Mouse (Mus musculus) frontal cortex, adult 2 months (tissue): ENCODE measurements around the gene Kmt2a. TPM values are rescaled to one million over a fixed set of nuclear protein-coding genes. Genes with fewer than 3 reads are reported as not detected.
"Not testable (repeated sequence)": the region's sequence is repeated elsewhere in the genome, so short reads cannot be mapped to it uniquely, and the experiment has no call there.

Experiments
- DNase-seq, 2 experiments: peaks; one replicate each; pipeline ENCODE4 v3.0.0; 2022; ENCODE audit warnings: low spot score in 1 of 2; ENCODE audit errors: extremely low spot score in 1 of 2
- polyA plus RNA-seq: library from polyadenylated mRNA; depleted of rRNA; stranded (reverse); fragments of >200 nt; gene quantifications from 2 replicates; pipeline ENCODE4 v1.2.3, GENCODE M21; 2012

Gene Kmt2a
- polyA plus RNA-seq, 1 experiment: 32.5 TPM

DNA sequence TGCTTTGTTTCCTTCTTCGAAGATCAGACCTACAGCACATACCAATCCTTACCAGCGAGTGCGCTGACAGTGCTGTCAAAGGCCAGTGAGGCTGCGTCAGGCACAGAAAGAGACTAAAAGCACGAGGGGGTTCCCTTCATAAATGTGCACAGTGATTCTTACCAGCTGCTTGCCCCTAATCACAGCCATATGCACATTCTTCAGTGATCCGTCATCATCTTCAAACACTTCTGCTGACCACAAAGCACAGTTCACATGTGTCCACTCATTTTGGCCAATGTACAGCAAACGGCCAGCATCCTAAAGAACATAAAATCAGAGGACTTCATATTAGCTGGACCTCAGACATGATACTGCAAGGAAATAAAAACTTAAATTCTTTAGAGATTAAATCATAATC lies 54.4 kb downstream of the Kmt2a start:
- DNase-seq: no peak

- no peak for DNase-seq
These were observed 60.9 kb downstream of the Kmt2a start for GRCm38 (mm10) chr9:44819920-44820827.

GRCm38 (mm10) chr9:44817522-44817921 lies 63.6 kb downstream of the Kmt2a start:
- no peak for DNase-seq

GRCm38 (mm10) chr9:44814179-44814578 lies 66.9 kb downstream of the Kmt2a start:
- DNase-seq: no peak

- DNase-seq: peak in 1 of 2 experiments; percentile 19
These were observed 70.8 kb downstream of the Kmt2a start for GRCm38 (mm10) chr9:44810316-44810715.

DNA sequence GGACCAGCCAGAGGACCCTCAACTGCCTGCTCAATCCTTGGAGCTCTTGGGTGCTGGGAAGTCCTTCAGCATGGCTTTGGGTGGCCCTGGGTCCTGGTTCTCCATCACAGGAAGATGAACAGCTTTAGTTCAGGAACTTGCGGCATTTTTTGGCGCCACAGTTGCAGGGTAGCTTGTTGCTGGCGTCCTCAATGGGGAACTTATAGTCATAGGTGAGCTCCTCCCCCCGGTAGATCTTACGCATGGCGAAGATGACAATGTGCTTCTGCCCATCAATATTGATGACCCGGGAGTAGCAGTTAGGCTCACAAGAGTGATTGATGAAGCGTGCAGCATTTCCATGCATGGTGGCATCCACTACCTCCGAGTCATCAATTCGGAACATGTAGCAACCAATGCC lies 73.3 kb downstream of the Kmt2a start:
- DNase-seq: no peak

DNA sequence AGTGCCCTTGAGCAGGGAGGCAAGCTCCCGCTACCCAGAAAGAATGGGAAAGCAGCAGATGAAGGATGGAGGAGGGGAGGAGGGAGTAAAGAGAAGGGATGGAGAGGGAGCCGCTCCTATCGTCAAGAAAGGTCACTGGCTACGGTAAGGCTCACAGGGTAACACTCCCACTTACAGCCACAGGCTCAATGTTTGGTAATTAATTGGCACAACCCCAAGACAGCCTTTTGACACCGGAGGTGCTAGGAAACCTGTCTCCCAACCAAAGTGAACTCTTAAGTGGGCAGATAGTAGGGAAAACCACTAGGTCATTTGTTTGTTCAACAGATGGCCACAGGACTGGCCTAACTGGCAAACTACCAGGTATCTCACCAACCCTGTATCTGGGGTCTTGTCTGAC lies 74.0 kb downstream of the Kmt2a start:
- DNase-seq: no peak

DNA sequence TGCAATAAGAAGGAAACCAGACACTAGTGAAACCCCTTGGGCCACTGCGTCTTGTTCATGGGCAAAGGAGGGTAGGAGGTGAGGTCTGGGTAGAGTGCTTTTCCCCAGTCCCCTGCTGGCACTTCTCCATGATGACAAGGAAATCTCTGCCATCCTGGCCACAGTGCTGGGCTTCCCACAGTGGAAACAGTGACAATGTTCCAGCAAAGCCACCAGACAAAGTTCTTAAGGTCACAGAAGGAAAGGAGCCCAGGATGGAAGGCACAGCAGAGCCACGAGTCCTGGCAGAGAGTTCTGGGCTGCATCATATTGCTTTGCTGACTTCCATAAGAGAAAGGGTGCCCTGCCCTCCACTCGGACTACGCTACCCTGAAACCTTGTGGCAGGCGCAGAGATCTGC lies 75.6 kb downstream of the Kmt2a start:
- DNase-seq: no peak

- no peak for DNase-seq
These were observed 76.4 kb downstream of the Kmt2a start for GRCm38 (mm10) chr9:44804678-44805077.

DNA sequence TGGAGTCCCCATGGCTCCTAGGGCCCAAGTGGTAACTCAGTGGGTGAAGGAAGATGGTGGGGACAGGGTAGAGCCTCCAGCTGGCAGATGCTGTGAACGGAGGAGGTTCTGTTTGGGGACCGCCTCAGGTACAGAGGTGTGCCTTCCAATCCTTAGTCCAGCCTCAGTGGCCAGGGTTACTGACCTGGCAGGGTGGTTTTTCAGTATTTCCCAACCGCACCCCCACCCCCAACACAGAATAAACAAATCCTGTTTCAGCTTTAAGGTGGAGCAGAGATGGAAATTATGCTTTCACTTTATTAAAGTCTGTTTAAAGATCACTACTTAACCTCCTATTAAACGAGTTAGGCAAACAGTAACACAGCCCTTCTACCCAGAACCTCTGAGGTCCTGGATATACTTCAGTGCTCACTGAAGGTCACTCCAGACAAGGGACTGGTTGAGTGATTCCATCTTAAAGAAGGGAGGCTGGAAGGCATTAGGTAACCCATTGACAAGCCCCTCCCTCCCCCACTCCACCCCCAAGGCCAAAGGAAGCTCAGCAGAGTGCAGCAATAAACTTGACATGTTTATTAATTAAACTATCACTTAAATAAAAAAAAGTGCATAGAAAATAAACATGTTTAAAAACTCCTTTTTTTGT lies 78.2 kb downstream of the Kmt2a start, which contains the start of gene Ttc36:
TSS of gene Ttc36 (minus strand) at position 265 of the 643 bp plus-strand sequence.
- DNase-seq: no peak

- no peak for DNase-seq
These were observed 79.4 kb downstream of the Kmt2a start for GRCm38 (mm10) chr9:44801669-44802068.

DNA sequence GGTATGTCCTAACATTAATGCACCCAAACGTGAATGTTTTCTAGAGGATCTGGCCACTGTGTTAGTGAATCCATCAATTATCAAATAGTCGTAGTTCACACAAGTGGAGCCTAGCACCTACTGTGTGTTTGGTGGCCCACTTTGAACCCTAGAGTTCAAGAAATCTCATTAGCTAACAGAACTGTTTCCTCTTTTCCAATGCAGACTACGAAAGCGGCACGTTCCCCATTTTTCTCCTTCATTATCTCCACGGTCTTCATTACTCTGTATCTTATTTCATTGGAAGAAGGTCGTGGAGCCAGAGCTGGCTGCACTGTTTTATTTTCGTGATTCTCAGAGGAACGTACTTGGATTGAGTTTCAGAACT lies 81.2 kb downstream of the Kmt2a start:
- no peak for DNase-seq

- DNase-seq: peak; percentile 78 to 91
These were observed 81.8 kb downstream of the Kmt2a start, which contains the start of gene Tmem25 for GRCm38 (mm10) chr9:44799102-44799957. Gene Tmem25, minus strand, starts transcription at chr9:44799307.

DNA sequence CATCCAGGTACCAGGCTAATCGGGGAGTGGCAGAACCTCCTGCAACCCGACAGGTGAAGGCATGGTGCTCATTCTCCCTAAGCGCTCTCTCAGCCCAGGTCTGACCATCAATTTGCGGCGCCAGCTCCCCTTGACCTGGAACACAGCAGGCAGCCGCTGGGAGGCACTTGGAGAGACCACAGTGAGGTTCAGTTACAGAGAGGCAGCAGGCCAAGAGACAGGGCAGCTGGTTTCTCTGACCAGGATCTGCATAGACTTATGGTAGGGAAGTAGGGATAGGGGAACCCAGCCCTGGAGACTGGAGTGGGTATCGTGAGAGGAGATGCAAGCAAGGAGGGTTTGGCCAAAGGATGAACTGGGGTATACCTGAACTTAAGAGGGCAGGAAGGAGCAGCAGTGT lies 82.8 kb downstream of the Kmt2a start:
- no peak for DNase-seq

GRCm38 (mm10) chr9:44792842-44793241 lies 88.3 kb downstream of the Kmt2a start:
- DNase-seq: no peak

DNA sequence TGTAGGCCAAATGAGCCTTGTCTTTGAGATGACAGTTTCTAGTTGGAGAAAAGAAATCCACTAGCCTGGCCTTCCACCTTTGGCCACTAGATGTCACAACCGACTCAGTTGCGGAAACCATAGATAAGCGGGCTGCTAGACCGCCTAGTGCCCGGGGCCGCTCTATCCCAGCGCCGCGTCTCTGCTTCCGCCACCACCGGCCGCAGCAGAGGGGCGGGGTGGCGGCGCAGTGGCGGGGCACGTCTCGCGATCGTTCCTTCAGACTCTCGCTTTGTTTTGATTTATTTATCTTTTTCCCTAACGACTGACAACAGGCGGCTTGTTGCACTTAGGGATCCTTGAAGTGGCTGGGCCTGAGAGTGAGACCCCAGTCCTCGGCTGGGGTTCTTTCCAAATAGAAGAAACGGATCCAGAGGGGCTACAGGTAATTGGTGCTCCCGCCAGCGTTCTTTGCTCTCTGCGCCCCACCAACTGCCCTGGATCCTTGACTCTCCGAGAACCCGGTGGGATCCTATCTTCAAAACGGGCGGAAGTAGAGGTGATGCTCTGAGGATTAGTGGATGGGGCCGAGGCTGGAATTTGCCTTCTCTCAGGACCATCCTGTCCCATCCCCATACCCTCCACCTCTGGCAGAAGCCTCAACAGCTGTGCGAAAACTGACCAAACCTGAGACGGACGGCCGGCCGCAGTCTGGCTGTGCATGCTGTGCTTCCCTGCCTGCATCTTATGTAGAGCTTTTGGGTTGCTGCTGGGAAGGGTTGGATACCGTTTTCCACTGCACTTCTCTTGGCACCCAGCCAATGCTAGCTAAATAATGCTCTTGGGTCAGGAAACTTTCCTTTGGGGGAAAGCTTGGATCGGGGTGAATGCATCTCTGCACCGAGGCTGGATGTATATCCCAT lies 108.1 kb downstream of the Kmt2a start:
- peak; percentile 89 to 97 for DNase-seq

DNA sequence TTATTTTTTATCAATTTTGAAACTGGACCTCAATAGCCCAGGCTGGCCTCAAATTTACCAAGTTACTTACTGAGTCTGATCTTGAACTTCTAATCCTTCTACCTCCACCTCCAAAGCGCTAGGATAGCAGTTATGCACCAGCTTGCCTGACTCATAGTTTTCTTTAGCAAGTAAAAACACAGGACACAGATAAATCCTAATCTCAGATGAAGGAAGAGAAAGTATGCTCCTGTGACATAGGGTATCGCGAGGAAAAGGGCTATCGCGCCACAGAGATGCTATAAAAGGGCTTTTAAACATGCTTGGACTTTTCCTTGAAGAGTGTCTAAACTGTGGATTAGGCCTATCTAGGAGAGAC lies 108.7 kb downstream of the Kmt2a start:
- no peak for DNase-seq

GRCm38 (mm10) chr9:44771376-44771775 lies 109.7 kb downstream of the Kmt2a start:
- DNase-seq: no peak

GRCm38 (mm10) chr9:44768029-44768394 lies 113.1 kb downstream of the Kmt2a start:
- not testable (repeated sequence) for DNase-seq
